Mouse (Mus musculus) intestine, embryonic 16.5 days (tissue): ENCODE measurements around the gene Atpaf1. TPM values are rescaled to one million over a fixed set of nuclear protein-coding genes. Genes with fewer than 3 reads are reported as not detected.

Source experiments
- ATAC-seq: fragments of 200-750 bp; cut with Nextera tagmentation; 2 replicates; pipeline ENCODE4 v1.8.0; 2017; ENCODE audit warnings: moderate TSS enrichment, moderate library complexity
- H3K27ac ChIP-seq: fragments of 300-500 bp; sonication (generic); 2 replicates; pipeline ENCODE4 v1.5.1; 2014; ENCODE audit warnings: mild to moderate bottlenecking, low read length
- H3K27me3 ChIP-seq: fragments of 300-500 bp; sonication (generic); replicated peaks from 2 replicates; pipeline ENCODE4 v1.6.1; 2014; ENCODE audit warnings: low read length, control low read depth, mixed read lengths; ENCODE audit not compliant: control insufficient read depth, insufficient read depth
- H3K36me3 ChIP-seq: fragments of 300-500 bp; sonication (generic); 2 replicates; pipeline ENCODE4 v1.6.1; 2014; ENCODE audit warnings: low read length, control low read depth; ENCODE audit not compliant: control insufficient read depth, insufficient read depth
- H3K4me1 ChIP-seq: fragments of 300-500 bp; sonication (generic); 2 replicates; pipeline ENCODE4 v1.6.1; 2014; ENCODE audit warnings: low read length, control low read depth, mixed read lengths; ENCODE audit not compliant: control insufficient read depth, insufficient read depth
- H3K4me2 ChIP-seq: fragments of 300-500 bp; sonication (generic); 2 replicates; pipeline ENCODE4 v1.6.1; 2014; ENCODE audit warnings: low read depth, low read length, control low read depth
- H3K4me3 ChIP-seq: fragments of 300-500 bp; sonication (generic); 2 replicates; pipeline ENCODE4 v1.5.1; 2014; ENCODE audit warnings: mild to moderate bottlenecking, low read length
- H3K9ac ChIP-seq: fragments of 300-500 bp; sonication (generic); 2 replicates; pipeline ENCODE4 v1.6.1; 2014; ENCODE audit warnings: low read depth, low read length
- H3K9me3 ChIP-seq: fragments of 300-500 bp; sonication (generic); 2 replicates; pipeline ENCODE4 v1.6.1; 2016; ENCODE audit warnings: low read length, control low read depth; ENCODE audit not compliant: control insufficient read depth
- WGBS: fragments of 180-500 bp; shearing (Covaris S2); extraction: QIAGEN DNeasy Blood & Tissue Kit; methylation state at CpG from one replicate; pipeline ENCODE4 v1.1.7; 2014; 5-methylcytosine and 5-hydroxymethylcytosine counted together
- polyA plus RNA-seq: library from polyadenylated mRNA; unstranded; fragments of >200 nt; fragmentation: Nextera tagmentation; extraction: Ambion mirVana; gene quantifications from 2 replicates; pipeline ENCODE4 v1.2.1, GENCODE M21; 2015

The Atpaf1 gene
- 47.5 and 52.8 TPM in 2 replicates for polyA plus RNA-seq

DNA sequence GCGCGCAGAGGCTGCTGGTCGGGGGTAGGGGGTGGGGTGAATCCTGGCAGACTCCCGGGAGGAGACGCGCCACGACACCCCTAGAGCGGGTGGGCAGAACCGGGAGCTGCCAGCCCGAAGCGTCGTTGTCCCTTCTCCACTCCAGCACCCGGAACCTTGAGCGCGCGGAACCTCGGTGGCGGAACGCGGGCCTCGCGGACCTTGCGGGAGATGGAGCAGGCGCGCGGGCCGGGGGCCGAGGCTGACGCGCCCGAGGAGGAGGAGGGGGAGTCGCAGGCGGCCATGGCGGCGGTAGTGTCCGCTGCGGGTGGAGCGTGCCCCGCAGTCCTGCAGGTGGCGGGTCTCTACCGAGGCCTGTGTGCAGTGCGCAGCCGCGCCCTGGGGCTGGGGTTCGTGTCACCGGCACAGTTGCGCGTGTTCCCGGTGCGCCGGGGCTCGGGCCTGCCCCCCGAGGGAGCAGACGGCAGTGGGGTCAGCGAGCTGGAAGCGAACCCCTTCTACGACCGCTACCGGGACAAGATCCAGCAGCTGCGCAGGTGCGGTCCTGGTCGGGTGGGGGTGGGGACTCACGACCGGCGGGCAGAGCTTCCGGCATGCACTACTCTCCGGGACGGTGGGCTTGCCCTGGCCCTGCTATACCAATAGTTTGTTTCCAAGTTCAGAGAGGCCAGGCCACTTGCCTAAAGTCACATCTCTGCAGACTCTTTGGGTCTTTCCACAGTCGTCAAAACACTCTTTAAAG is at the start of gene Atpaf1:
Gene Atpaf1 (plus strand): TSS at position 44 of the 742 bp plus-strand sequence.
- Histone ChIP-seq H3K27me3 (no peaks in the 10 kb centered on the region), H3K4me2 (peak within 1 kb of the TSS; percentile 79), H3K27ac (peak within 1 kb of the TSS; percentile 76), H3K4me3 (peak within 1 kb of the TSS; percentile 85), H3K9ac (peak within 1 kb of the TSS; percentile 90), H3K4me1 (peaks cover 10% of the 10 kb centered on the region), H3K36me3 (no peaks in the 10 kb centered on the region; the same call in 1 of the 2 replicates), H3K9me3 (no peaks in the 10 kb centered on the region)
- ATAC-seq = peak; percentile 91
- WGBS = under 1% methylated on average over 69 of the region's 69 CpGs

DNA sequence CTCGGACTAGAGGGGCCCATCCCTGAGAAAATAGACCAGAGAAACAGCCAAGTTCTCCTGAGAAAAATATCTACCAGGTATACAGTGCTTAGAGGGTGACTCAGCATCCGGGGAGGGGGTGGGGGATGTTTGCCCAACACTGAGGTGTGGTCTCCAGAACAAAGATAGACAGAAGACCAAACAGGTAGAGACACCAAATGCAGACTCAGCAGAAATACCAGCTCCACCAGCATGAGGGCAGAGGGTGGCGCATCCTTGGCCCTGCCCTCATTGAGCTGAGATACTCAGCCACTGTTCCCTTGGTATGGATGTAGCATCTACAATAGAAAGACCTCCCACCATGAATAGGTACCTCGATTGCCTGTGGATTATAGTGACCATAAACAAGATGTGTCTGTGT is 49.7 kb upstream of the Atpaf1 start:
- H3K4me3 ChIP-seq = no peak overlapping the region
- no peaks in the 10 kb centered on the region for H3K36me3 ChIP-seq
- no peak for ATAC-seq
- no peaks in the 10 kb centered on the region for H3K27me3 ChIP-seq
- no peak overlapping the region for H3K27ac ChIP-seq
- H3K4me1 ChIP-seq = peaks cover 12% of the 10 kb centered on the region
- H3K4me2 ChIP-seq = no peak overlapping the region
- no peak overlapping the region for H3K9ac ChIP-seq
- WGBS = 60% methylated on average over 4 of the region's 4 CpGs
- no peaks in the 10 kb centered on the region for H3K9me3 ChIP-seq

DNA sequence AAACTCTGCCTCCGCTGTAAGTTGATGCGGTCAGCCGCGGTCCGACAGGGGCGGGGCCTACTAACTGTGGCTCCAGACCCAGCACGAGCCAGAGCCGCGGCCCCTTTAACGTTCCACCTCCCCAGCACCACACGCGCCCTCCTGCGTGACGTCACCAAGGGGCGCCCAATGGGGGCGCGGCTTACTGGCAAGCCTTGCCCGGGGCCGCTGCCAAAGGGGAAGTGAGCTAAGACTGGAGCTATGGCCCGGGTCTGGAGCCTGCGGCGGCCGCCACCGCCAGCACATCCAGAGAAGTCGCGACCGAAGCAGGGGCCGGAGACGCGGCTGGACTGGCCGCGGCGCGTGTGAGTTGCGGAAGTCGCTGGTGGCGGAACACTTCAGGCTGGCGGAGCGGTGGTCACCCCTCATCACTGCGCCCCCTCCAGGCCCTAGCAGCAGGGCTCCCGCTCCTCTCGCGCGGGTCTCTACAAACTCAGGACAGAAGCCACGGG is 47.0 kb upstream of the Atpaf1 start, which contains the start of gene Efcab14:
Gene Efcab14 (plus strand): TSS at position 194 of the 491 bp plus-strand sequence.
- peaks cover 12% of the 10 kb centered on the region for H3K4me1 ChIP-seq
- peak within 1 kb of the TSS; percentile 87 for H3K9ac ChIP-seq
- 0 out of 2 replicates have a peak, but pooled peaks cover 4% of the 10 kb centered on the region for H3K36me3 ChIP-seq
- H3K4me3 ChIP-seq = peak within 1 kb of the TSS; percentile 80
- H3K27ac ChIP-seq = peak within 1 kb of the TSS; percentile 89
- peak within 1 kb of the TSS; percentile 67 for H3K4me2 ChIP-seq
- peak; percentile 99 for ATAC-seq
- H3K27me3 ChIP-seq = no peaks in the 10 kb centered on the region
- WGBS = under 1% methylated on average over 45 of the region's 45 CpGs
- no peaks in the 10 kb centered on the region for H3K9me3 ChIP-seq

DNA sequence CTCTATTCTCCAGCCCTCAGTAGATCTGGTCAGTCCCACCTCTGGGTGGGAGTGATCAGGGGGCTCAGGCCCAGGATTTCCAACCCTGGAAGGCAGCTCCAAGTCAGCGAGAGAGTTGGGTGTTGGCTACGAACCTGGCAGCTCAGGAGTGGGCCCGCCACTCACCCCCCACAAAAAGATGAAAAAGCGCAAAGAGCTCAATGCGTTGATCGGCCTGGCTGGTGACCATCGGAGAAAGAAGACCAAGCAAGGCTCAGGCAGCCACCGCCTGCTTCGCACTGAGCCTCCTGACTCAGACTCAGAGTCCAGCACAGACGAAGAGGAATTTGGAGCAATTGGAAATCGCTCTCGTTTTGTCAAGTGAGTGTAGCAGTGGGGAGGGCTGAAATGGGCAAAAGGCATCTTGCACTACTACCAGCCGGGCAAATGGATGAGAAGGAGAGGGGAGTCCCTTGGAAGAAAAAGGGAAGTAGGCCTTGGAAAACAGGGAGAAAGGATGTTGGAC is 46.1 kb upstream of the Atpaf1 start:
- peak overlapping the region; percentile 67 for H3K4me2 ChIP-seq
- H3K9me3 ChIP-seq = no peaks in the 10 kb centered on the region
- H3K4me3 ChIP-seq = peak overlapping the region; percentile 80
- H3K27me3 ChIP-seq = no peaks in the 10 kb centered on the region
- 33% methylated on average over 13 of the region's 13 CpGs for WGBS
- no peak for ATAC-seq
- no peak overlapping the region for H3K27ac ChIP-seq
- peaks cover 7% of the 10 kb centered on the region for H3K4me1 ChIP-seq
- H3K9ac ChIP-seq = peak overlapping the region; percentile 87
- H3K36me3 ChIP-seq = 0 out of 2 replicates have a peak, but pooled peaks cover 4% of the 10 kb centered on the region

DNA sequence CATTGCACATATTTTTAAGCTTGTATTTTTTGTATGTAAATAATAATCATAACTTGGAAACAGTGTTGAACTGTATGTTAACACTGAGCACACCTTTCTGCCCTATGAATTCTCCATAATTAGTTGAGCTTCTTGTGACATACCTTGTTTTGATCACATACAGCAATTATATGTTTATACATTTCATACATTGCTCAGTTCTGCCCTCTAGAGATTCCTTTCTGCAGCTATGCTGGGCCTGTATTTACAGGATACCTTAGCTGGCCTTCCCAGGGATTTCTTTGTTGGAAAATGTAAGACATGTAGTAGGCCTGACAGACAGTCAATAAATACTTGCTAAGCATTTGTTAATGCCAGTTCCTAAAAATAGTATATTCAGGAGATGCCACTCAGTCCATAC is 42.0 kb upstream of the Atpaf1 start:
- Histone ChIP-seq H3K4me2 (no peak overlapping the region), H3K9me3 (no peaks in the 10 kb centered on the region), H3K27ac (peak overlapping the region; percentile 41; the same call in 1 of the 2 replicates), H3K27me3 (no peaks in the 10 kb centered on the region), H3K9ac (no peak overlapping the region), H3K36me3 (0 out of 2 replicates have a peak, but pooled peaks cover 4% of the 10 kb centered on the region), H3K4me1 (peaks cover 7% of the 10 kb centered on the region), H3K4me3 (no peak overlapping the region)
- ATAC-seq = no peak

DNA sequence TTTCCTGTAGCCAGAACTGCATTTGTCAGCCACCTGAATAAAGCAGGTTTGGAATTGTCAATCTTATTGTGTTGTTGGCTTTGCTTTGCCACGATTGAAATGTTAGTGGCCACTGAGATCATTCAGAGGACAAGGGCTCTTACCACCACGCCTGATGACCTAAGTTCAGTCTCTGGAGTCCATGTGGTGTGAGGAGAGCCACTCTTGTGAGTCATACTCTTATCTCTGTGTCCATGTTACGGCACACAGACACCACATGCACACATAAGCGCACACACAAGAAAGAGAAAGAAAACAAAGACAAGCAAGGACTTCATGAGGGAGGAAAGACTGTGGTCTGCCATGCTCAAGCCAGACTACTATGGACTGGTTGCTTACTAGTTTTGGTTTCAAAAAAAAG is 41.5 kb upstream of the Atpaf1 start:
- ATAC-seq = peak; percentile 59; the same call in 1 of the 2 replicates
- no peak overlapping the region for H3K4me2 ChIP-seq
- 0 out of 2 replicates have a peak, but pooled peaks cover 4% of the 10 kb centered on the region for H3K36me3 ChIP-seq
- H3K4me1 ChIP-seq = peaks cover 7% of the 10 kb centered on the region
- H3K27ac ChIP-seq = peak overlapping the region; percentile 41; the same call in 1 of the 2 replicates
- H3K9me3 ChIP-seq = no peaks in the 10 kb centered on the region
- H3K4me3 ChIP-seq = no peak overlapping the region
- H3K27me3 ChIP-seq = no peaks in the 10 kb centered on the region
- WGBS = 72% methylated on average over 4 of the region's 4 CpGs
- H3K9ac ChIP-seq = no peak overlapping the region

DNA sequence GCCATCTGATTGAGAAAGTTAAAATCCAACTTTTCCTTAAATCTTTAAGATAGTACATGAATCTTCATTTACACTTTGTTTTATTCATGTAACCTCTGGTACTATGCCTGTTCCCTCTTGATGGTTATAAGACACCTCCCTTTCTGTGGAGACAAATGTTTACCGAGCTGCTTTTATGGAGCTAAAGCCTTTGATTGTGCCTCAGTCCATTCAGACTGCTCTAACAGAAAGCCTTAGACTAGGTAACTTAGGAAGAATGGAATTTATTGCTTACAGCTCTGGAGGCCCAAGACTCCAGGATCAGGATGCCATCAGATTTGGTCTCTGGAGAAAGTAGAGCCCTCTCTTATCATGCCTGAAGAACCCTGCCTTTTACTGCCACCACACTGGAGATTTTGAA is 36.4 kb upstream of the Atpaf1 start:
- 14% methylated on average over 1 of the region's 1 CpGs for WGBS
- 0 out of 2 replicates have a peak, but pooled peaks cover 2% of the 10 kb centered on the region for H3K4me1 ChIP-seq
- no peak overlapping the region for H3K4me2 ChIP-seq
- no peak overlapping the region for H3K4me3 ChIP-seq
- no peaks in the 10 kb centered on the region for H3K27me3 ChIP-seq
- peak; percentile 72 for ATAC-seq
- no peaks in the 10 kb centered on the region for H3K36me3 ChIP-seq
- no peak overlapping the region for H3K27ac ChIP-seq
- H3K9ac ChIP-seq = no peak overlapping the region
- H3K9me3 ChIP-seq = no peaks in the 10 kb centered on the region

DNA sequence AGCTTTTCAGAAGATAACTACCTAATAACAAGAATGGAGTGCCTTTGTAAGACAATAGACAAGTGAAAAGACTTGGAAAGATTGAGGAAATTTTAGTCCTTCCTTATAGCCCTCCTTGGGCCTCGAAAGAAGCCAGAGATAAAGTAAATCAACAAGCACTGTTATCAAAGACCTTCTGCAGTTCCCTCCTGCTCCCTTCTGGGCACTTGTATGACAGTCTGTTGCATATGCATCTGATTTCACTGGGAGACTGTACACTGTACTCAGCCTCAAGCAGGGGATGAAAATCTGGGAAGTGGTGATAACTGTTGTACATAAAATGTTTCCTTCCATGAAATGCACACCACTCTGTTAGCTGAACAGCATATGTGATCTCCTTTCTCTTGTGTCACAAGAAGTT is 35.3 kb upstream of the Atpaf1 start:
- peak; percentile 77 for ATAC-seq
- H3K4me3 ChIP-seq = no peak overlapping the region
- 0 out of 2 replicates have a peak, but pooled peaks cover 2% of the 10 kb centered on the region for H3K4me1 ChIP-seq
- no peak overlapping the region for H3K27ac ChIP-seq
- H3K36me3 ChIP-seq = no peaks in the 10 kb centered on the region
- WGBS = 49% methylated on average over 1 of the region's 1 CpGs
- H3K9ac ChIP-seq = no peak overlapping the region
- no peaks in the 10 kb centered on the region for H3K9me3 ChIP-seq
- H3K4me2 ChIP-seq = no peak overlapping the region
- H3K27me3 ChIP-seq = no peaks in the 10 kb centered on the region

DNA sequence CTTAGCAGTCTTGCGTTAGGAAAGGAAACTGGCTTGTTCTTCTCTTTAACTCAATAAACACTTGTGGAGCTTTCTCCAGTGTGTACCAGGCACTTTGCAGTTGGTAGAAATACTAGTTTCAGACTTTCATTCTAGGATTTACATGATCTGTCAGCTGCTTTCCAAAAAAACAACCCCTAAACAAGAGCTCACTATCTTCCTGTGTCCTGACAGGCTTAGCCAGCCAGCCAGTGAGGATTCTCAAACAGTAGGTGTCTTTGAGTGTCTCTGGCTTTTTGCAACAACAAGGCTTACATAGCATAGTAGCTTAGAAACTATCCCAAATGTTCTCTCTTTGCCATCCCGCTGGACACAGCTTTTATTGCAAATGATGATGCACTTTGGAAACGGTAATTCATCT is 30.5 kb upstream of the Atpaf1 start:
- Histone ChIP-seq H3K27me3 (no peaks in the 10 kb centered on the region), H3K4me3 (no peak overlapping the region), H3K36me3 (no peaks in the 10 kb centered on the region; the same call in 1 of the 2 replicates), H3K4me1 (no peaks in the 10 kb centered on the region), H3K9me3 (no peaks in the 10 kb centered on the region), H3K4me2 (no peak overlapping the region), H3K27ac (no peak overlapping the region), H3K9ac (no peak overlapping the region)
- no peak for ATAC-seq
- 84% methylated on average over 3 of the region's 3 CpGs for WGBS
